Mouse (Mus musculus) lung, postnatal 0 days (tissue): ENCODE measurements around the gene Rexo1.

Experiments used
- CTCF ChIP-seq: IDR thresholded peaks from 2 replicates; pipeline ENCODE4 v1.5.1; 2016; ENCODE audit warnings: antibody characterized with exemption, mild to moderate bottlenecking
- EP300 ChIP-seq: IDR thresholded peaks from 2 replicates; pipeline ENCODE4 v1.6.1; 2016; ENCODE audit warnings: antibody characterized with exemption, mild to moderate bottlenecking, control low read depth

- no peak for TF ChIP-seq CTCF
- no peak for TF ChIP-seq EP300
Observed at GRCm38 (mm10) chr10:80586407-80587304, 25.3 kb upstream of the Rexo1 start.
